Mouse (Mus musculus): ENCODE results near the gene Slc6a6.

Gene Slc6a6

DNA sequence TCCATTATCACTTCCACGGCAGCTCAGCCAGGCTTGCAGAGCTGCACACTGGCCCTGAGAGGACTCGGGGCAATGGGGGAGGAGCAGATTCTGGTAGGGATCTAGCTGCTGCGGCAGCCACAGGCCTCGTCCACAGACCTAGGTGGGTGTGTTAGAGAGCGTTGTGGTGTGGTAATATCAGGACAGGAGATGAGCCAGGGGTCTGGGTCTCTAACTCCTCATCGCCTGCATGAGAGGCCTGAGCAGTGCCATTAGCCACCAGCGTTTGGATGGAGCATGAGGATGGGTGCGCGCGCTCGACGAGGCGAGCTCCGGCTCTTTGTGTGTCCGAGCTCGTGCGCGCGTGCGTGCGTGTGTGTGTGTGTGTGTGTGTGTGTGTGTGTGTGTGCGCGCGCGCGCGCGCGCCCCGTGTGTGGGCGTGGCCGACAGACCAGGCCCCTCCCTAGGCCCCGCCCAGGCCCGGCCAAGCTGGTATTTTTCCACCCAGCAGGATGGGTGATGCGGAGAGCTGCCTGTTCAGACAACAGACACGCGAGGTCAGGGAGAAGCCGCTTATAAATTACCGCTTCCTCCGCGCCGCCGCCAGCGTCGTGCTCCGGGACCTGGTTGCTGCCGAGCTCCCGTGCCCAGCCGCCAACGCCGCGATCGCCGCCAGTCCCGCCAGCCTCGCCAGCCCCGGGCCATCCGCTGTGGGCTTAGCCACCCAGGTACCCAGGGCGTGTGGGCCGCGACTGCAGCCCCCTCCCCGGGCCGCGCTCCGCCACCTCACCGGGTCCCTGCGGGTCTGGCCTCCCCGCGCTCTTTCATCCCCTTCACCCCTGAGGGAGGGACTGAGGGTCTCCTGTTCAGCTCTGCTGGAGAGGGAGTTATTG is at the start of gene Slc6a6:
Gene Slc6a6, plus strand, starts transcription at position 452 of the 872 bp plus-strand sequence.
- DNase-seq (ENCODE audit: low read depth), result peak; percentile 92

DNA sequence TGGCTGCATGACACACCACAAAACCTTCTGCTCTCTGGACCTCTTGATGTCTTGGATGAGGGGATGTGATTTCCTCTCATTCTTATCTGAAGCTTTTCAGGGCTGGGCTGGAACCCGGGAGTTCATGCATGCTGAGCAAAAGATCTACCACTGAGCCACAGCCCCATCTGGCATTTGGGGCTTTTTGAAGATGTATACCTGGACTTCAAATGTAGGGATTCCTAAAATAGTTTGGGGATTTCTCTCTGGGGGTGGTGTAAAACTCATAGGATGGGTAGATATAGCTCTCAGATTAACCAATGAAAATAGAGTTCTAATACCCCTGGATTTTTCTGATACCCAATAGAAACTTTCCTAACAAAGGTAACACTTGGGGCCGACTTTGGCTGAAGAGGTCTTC is 49.4 kb upstream of the Slc6a6 start:
- DNase-seq (ENCODE audit: low read depth), result no peak

DNA sequence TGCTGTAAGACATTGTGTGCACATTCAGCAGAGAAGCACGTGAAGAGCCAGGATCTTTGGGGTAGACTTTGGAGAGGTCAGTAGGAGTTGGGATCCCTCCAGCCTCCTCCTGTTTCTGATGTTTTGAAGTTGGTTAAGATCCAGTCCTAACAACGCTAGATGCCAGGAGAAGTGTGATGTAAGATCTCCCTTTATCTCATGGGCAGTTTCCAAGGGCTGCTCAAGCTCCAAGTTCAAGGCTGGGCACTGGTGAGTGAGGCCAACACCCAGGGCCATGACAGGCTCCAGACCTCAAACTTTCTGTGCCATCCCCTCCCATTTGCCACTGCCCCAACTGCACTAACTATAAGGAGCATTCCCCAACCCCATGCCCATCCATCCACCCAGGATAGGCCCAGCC is 49.0 kb upstream of the Slc6a6 start:
- no peak for DNase-seq (ENCODE audit: low read depth)

DNA sequence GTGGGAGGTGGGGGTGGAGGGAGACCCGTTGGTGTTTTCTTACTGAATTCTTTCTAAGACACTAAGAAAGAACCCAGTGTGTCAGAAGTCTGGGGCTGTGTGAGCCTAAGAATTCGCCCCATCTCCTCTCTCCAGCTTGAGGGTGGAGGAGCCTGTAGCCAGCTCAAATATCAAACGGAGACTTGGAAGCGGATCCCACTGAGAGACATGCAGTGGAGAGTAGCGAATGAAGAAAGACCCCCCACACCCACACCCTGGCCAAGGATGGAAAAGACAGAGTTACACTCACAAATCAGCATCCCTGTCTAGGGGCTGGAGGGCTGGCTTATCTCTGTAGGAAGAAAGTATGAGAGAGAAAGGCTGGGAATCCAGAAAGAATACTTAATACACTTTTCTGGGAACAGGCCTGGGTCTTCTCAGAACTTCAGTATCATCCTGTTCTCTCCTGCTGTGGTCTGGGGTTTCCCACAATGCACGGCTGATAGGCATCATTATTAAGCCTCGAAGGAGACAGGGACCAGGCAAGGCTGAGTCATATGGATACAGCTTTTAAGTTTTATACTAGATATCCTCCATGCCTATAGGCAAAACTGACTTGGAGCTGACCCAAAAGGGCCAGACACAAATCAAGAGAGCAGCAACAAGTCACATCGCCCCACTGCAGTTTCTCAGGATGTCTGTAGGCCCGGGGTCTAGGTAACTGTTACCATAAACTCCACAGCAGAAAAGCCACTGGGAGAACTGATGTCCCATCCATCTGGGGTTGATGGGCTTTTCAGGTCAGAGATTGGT is 45.5 kb upstream of the Slc6a6 start:
- no peak for DNase-seq (ENCODE audit: low read depth)

DNA sequence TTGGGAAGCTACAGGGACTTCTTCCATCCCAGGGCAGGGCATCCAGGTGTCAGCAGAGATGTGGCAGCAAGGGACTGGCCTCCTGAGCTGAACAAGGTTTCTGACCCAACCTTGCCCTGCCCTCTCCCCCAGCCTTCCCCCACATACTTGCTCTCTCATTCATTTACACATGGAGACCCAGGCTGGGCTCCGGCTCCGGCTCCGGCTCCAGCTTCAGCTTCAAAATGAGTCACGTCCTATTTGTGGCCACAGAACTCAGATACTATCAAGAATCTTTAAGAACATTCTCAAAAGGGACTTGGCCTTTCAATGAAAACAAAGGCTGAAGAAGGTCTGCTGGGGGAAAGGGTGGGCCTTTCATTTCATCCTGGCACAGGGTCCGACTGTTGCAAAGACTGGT is 40.8 kb upstream of the Slc6a6 start:
- DNase-seq (ENCODE audit: low read depth), result no peak

DNA sequence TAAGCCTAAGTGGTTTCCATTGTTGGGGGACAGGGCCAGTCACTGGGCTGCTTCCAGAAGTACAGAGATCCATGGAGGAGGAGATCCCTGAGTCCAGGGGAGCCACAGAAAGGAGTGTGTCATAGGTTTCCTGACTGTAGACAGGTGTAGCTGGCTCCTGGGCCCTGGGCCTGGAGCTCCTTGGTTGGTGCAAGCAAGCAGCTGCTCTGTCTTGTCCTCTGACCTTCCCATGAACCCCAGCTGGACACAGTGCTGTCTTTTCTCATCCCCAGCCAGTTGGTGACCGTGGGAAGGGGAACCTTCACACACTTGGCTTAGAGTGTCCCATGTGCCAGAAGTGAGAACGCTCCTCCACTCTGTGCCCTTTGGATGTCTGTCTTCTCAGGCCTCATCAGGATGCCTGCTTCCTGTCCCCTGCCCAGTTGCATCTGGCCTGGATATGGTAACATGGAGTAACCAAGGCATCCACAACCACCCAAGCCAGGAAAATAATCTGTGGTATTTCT is 40.4 kb upstream of the Slc6a6 start:
- no peak for DNase-seq (ENCODE audit: low read depth)

DNA sequence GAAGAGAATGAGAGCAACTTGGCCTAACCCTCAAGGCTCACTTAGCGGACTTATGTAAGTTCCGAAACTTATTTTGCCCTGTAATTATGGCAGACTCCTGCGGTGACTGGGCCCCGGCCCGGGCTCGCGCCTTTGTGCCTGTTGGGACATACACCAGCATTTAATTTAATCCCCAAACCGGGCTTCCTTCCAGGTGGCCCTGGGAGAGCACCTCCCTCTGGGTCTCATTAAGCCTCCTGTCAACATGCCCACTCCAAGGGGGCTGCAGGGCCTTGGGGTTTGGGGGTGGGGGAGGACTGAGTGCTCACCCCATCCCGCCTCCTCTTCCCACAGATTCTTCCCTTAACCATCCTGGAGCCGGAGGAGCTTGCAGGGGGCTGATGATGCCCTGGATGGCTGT is 37.8 kb upstream of the Slc6a6 start:
- no peak for DNase-seq (ENCODE audit: low read depth)

DNA sequence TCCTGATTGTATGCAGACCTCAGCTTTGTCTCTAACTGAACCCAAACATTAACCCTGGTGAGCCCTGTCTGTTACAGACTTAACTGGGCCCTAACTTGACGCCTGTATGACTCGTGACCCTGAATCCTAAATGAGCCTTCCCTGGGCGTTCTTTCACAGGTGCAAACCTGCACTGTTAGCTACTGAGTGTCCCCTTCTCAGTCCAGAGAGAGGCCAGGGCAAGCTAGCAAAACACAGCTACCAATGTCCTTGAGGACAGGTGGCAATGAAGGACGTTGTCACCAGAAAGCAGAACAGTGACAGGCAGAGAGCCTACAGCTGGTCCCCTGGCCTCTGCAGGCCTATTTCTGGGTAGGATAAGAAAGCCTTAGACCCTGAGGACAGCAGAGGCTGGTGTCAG is 37.0 kb upstream of the Slc6a6 start:
- no peak for DNase-seq (ENCODE audit: low read depth)

DNA sequence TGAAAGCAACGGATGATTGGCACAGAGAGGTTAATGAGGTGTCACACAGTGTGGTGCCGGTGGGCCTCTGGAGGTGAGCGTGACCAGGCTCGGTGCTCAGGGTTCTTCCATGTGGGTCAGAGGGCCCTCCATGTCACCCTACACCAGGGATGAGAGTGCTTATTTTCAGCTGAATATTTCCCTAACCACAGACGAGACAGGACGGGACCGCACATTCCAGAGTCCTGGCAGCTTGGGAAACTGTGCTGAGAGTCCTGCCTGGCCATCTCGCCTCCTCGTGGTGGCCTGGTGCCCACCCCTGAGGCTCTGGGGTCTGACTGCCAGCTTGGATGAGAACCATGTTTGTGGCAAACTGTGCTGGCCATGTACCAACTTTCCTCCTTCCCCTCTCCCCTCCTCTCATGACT is 36.5 kb upstream of the Slc6a6 start:
- no peak for DNase-seq (ENCODE audit: low read depth)

DNA sequence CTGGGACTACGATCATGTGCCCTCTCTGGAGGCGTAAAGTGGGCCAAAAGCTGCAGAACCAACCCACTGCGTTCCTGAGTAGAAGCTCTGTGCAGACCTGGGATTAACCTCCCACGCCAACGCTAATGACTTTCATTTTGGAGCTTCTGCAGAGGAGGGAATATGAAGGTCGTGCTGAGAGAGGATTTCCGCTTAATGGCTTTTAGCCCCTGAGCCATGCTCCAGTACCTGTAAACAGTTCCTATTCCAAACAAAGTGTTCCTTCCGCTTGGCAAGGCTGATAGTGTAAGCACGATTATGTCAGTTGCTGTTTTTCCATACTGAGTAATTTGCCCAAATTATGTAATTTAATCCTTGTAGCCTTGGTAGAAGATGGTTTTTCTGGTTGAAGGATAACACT is 33.6 kb upstream of the Slc6a6 start:
- no peak for DNase-seq (ENCODE audit: low read depth)

DNA sequence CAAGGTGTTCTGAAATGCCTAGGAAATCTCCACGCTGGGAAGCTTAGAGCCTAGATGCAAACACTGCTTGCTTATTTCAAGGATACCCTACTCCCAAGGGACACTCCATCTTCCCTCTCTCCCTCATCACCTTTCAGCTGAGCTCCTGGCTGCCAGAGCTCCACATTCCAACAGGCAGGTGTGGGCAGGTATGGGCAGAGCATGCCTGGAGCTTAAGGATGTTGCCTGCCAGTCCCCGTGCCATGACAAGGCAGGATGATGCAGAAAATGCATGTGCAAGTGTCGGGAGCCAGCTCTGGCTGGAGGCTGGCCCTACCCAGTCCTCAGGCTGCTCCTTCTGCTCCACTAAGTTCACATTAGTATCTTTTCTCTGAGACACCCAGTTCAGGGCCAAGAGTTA is 31.6 kb upstream of the Slc6a6 start:
- DNase-seq (ENCODE audit: low read depth), result no peak

DNA sequence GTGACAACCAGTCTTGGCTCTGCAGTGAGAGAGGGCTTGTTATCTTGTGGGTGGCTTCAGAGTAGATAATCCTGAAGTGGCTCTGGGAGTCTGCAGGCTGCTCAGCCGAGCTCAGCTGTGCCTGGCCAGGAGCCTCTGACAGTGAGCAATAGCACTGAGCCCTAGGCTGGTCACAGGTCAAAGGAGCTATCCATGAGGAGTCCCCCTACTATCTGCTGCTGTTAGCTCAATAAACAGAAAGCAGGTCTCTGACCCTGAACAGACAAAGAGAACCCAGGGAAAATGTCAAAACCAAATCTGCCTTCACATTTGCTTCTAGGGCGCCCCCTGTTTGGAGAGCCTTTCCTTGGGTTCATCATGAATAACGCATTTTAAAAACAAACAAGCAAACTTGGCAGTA is 28.6 kb upstream of the Slc6a6 start:
- DNase-seq (ENCODE audit: low read depth), result no peak

DNA sequence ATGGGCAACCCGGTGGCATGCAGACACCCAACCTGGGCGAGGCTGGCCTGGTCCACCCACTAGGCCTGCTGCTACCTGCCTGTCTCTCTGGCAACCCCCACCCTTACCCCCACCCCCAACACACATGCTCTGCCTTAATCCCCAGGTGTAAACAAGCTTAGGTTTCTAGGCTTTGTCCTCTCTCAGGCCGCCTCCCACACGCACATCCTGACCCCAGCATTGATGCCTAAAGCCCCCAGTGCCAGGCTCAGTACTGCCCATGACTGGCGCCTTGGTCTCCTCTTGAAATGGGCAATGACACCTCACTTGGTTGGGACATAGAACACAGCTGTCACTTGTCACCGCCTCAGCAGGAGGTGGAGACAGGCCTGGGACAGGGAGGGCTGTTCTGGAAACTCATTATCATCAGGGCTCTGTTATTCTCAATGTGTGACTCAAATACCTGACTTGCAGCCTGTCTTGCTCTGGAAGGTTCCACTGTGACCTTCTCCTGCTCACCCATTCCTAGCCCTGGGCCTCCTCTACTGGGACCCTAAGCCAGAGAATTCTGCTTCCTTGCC is 27.9 kb upstream of the Slc6a6 start:
- DNase-seq (ENCODE audit: low read depth), result no peak

DNA sequence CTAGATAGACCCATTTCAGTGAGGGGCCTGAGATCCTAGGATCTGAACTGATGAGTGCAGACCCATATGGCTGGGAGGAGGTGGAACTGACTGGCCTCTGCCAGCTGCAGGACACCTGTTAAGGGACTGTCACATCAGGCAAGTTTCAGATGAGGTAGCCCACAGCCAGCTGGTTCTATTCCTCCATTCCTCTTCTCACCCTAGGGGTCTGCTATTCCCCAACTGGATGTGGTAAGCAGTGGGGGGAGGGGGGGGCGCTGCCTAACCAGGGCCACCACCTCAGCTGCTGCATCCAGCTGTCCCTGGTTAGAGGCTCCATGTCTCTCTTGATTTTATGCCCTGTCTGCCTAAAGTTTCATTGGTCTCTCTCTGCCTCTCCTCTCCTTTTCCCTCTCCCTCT is 25.6 kb upstream of the Slc6a6 start:
- no peak for DNase-seq (ENCODE audit: low read depth)

DNA sequence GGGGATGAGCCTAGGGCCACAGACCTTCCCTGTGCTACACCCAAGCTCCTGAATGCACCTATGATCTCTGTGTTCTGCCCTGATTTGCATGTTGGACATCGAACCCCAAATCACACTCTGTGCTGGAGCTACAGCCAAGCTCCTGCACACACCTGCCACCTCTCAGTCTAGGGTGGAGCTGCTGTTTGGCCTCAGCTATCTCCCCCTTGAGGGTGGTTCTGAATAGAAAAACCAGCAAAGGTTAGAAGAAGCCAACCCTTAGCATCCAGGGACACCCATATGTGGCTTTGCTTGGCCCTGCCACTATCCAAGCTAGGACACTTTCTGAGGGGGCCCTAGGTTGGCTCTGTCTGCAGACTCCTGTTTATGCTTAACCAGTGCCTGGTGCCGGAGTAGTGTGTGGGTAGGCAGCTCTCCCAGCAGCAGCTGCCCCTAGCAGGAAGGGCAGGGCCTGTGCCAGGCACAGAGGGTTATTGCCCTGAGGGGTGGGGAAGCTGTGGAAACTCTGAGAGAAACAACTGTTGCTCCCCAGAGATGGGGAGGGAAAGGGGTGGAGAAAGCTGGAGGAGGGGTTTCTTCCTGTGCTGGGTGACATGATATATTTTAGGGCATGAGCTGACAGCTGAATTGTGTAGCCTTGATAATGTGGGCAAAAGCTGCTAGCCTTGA is 23.9 kb upstream of the Slc6a6 start:
- peak; percentile 50 for DNase-seq (ENCODE audit: low read depth)

DNA sequence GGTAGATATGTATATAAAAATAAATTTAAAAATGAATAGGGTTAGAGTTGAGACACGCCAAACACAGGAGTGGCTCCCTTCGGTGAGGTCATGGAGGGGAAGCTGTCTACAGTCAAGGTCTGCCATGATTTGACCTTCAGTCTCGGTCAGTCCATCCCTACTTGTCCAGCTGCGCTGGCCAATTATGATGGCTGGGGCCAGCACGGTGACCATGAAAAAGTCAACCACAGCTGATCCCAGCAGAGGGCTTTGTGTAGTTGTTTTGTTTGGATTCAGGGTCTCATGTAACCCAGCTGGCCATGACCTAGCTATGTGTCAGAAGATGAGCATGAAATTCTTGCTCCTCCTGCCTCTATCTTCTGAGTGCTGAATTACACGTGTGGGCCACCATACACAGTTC is 21.6 kb upstream of the Slc6a6 start:
- no peak for DNase-seq (ENCODE audit: low read depth)

DNA sequence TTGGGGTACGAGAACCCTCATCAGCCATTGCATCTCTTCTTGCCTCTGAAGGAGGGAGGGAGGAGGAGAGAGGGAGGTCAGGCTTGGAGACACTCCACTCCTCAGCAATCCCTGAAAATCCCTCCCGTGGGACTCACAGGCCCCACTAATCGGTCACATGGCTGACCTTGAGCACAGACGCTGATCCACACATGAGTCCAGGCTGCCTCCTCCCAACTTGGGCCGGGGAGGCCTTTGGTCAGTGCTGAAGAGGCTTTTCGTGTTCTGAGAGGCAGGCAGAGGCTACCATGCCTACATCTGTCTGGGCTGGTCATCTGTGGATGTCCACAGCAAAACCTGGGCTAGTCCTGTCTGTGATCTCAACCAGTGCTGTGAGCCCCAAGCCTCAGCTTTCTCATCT is 20.2 kb upstream of the Slc6a6 start:
- no peak for DNase-seq (ENCODE audit: low read depth)

DNA sequence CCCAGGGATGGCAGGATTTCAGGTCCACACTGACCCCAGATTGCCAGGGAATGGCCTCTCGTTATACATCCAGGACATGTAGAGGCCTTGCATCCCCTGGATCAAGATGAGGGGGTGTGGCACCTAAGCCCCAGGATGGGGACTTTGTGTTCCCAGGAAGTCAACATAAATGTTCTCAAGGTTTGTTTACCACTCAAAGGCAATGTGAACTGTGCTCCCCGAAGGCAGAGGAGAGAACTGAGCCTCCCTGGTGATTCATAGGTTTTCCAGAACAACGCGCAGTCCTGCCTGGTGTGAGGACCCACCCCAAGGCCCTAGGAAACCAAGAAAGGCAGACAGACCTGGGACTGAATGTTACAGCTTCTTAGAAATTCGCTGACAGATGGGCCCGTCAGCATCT is 18.6 kb upstream of the Slc6a6 start:
- DNase-seq (ENCODE audit: low read depth), result no peak

DNA sequence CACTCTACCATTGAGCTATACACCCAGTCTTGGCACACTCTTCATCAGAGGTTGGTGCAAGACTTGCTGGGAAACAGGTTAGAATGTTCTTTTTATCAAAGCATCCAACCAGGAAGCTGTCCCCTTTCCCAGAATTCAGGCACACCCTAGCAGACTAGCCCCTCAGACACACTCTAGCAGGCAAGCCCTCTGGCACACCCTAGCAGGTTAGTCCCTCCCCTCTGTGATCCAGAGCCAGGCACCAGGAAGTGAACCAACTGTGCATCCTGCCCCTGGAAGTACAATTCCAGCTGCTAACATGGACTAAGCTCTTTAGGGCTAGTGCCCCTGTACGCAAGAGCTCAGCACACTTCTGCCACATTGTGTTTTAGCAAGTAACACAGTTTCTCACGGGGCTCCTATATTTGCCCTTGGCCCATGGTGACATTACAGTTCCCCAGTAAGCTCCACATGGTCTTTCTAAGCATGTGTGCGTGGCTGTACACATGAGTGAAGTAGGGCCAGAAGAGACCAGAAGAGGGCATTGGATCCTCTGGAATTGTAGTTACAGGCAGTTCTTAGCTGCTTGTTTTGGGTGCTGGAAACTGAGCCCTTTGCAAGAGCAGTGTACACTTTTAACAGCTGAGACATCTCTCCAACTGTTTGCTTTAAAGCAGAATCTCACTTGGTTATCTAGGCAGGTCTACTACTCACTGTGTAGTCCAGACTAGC is 17.7 kb upstream of the Slc6a6 start:
- no peak for DNase-seq (ENCODE audit: low read depth)

DNA sequence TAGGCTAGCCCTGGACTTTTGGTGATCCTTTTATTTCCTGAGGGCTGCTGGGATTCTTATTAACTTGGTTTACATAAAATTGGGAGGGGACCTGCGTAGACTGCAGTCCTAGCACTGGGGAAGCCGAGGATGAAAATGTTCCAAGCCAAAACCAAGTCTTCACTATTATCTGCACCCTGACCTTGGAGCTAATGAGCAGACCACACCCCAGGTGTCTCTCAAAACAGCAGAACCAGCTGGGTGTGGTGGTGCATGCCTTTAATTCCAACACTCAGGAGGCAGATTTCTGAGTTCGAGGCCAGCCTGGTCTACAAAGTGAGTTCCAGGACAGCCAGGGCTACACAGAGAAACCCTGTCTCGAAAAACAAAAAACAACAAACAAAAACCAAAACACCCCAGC is 16.7 kb upstream of the Slc6a6 start:
- no peak for DNase-seq (ENCODE audit: low read depth)

DNA sequence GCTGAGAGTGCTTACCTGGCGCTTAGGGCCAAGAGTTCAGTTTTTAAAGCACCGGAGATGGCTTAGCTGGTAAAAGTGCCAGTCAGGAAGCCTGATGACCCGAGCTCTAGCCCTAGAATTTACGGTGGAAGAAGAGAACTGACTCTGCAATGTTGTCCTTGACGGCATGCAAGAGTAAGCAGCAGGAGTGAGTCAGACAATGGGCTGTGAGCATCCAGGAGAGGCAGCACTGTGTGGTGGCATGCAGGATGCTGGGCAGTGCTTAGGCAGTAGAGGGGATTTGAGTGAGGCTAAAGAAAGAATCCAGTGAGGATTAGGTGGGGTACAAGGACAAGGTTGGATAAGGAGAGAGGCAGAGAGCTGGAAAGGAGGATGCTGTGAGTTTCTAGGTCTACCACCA is 15.6 kb upstream of the Slc6a6 start:
- DNase-seq (ENCODE audit: low read depth), result no peak

DNA sequence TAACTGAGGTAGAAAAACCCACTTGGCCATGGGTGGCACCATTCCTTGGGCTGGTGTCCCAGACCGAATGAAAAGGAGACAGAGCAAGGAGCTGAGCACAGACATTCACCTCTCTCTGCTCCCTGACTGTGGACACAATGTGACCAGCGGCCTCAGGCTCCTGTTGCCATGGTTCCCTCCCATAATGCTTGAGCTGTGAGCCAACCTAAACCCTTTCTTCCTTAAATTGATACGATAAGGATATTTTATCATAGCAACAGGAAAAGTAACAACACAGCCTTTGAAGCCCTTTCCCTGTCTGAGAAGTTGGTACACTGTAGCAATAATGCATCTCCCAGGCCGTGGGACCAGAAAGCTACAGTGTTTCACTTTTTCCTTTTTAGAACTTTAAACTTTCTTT is 14.6 kb upstream of the Slc6a6 start:
- no peak for DNase-seq (ENCODE audit: low read depth)
